Mouse (Mus musculus) adrenal gland, adult (tissue): ENCODE data around the gene Hsd17b6.

ENCODE experiments used
- DNase-seq, 2 experiments: peaks; one replicate each; pipeline ENCODE4 v3.0.0; 2022 to 2023; ENCODE audit warnings: low spot score in 1 of 2; ENCODE audit not compliant: inconsistent age in 2 of 2

The Hsd17b6 gene

DNA sequence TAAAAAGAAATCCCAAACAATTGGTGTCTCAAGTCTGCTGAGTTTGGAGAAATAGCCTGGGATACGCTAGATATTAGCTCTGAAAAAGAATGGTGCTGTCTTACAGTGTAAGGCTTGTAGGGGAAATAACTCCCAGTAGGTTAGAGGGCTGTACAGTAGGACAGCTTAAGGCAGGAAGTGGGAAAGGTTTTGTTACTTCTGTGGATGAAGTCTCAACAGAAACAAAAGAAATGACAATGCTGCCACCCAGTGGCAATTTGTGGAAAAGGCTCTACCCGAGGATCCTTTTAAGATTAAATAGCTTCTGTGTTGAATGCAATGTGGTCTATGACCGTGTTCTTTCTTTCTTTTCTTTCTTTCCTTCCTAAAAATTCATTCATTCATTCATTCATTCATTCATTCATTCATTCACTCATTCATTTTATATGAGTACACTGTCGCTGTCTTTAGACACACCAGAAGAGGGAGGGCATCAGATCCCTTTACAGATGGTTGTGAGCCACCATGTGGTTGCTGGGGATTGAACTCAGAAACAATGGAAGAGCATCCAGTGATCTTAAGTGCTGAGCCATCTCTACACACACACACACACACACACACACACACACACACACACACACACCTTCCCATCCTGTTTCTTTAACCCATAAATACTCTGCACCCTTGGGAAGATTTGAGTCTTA, 937 bp upstream of the Hsd17b6 start:
- DNase-seq = peak; percentile 69 to 92

DNA sequence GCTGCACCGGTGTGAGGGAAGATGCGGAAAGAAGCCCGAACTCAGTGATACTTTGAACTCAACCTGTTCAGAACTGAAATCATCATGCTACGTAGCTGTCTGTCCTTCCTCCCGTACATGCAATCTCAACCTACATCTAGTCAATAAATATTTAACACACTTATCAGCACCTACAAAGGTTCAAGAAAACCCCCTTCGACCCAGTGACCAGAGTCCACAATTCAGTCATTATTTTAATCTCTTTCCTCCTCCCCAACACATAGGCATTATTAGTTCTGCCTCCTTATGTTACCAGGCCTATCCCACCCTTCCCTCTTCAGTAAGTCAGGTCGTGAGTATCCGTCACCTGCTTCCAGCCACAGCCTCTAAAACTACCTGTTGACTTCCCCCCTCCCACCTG, 1.9 kb downstream of the Hsd17b6 start:
- no peak for DNase-seq

DNA sequence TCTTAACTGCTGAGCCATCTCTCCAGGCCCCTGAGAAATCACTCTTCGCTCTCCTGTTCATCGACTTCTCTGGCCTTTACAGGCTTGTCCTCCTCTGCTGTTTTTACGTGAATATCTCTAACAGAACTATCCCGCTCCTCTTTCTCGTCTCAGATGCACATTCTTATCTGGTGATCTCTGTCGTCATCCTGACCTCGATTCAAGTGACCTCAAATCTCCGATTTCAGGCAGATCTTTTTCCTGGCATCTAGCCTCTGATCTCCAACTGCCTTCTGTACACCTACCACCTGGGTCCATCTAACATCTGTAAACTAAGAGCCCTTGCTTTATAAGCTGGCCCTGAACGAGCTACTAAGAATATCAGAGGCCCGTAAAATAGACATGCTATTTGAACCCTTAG, 2.5 kb downstream of the Hsd17b6 start:
- DNase-seq = peak in 1 of 2 experiments; percentile 61

DNA sequence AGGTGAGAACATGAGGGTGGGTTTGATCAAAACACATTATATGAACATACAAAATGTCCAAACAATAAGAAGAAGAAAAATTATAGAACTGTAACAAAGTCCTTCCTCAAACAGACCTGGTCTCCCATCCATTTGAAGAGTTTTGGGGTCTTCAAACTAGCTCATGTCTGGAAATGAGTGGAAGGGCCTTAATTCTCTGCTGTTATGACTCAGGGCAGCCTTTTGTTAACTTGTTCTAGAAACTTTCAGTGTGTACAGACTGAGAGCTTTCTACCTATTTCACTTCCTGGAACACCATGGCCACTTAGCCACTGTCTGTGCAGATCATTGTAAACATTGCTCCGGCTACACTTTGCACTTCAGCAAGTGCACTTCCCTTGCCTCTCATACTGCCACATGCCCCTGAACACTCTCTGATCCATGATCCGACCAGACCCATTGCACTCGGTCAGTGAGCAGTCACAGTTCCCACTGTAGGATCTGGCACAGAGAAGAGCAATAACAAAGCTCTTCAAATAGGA, 4.1 kb downstream of the Hsd17b6 start:
- no peak for DNase-seq

GRCm38 (mm10) chr10:127998260-127998659, 9.2 kb downstream of the Hsd17b6 start:
- DNase-seq = no peak

DNA sequence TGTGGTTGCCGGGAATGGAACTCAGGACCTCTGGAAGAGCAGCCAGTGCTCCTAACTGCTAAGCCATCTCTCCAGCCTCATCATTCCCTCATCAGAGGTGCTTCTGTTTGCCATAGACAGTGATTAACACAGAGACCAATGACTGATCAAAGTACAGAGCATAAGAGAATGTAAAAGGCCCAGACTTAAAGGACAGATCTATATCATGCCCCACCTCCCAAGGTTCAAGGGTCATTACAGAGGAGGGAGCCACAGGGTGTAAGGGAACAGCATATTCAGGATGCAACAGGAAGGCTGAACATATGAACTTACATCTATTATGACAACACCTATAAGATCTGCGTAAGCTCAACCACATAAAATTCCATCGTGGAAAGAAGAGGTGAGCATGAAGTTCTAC, 10.7 kb downstream of the Hsd17b6 start:
- DNase-seq = no peak

DNA sequence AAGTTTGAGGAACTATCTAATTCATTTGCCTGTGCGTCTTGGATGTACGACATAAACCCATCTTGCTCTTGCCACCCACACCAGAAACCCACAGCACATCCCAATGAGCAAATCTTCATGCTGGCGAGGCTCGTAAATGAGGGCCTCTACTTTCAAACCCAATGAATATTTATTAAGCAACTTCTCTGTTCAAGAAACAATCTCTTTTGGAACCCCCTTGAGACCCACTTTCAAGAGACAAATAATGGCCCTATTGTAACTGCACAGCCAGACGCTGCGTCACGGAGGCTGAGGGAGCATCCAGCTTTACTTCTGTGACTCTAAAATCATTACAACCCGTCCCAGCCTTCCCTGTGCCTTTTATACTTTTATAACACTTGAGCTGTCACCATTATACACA, 21.8 kb downstream of the Hsd17b6 start:
- DNase-seq = no peak

- peak; percentile 4 to 51 for DNase-seq
Observed at GRCm38 (mm10) chr10:127984650-127985049, 22.8 kb downstream of the Hsd17b6 start.

DNA sequence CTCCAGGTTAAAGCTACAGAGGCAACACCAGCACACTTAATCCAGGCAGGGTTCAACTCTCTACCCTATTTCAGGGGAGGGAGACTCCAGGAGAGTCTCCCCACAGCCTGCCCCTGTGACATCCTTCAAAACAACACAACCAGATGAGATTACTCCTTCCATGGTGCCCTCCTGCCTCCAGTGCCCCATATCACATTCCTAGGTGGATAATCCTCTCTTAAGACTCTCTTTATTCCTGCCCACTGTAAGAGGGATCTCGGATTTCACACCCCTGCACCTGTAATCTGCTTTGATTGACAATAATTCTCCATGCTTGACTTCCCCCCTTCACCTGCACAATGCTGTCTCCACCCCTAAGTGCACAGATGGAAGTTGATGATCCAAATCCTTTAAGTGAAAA, 31.9 kb downstream of the Hsd17b6 start:
- DNase-seq = no peak

GRCm38 (mm10) chr10:127974062-127974461, 33.3 kb downstream of the Hsd17b6 start:
- DNase-seq = no peak

GRCm38 (mm10) chr10:127971135-127971534, 36.3 kb downstream of the Hsd17b6 start:
- DNase-seq = no peak

DNA sequence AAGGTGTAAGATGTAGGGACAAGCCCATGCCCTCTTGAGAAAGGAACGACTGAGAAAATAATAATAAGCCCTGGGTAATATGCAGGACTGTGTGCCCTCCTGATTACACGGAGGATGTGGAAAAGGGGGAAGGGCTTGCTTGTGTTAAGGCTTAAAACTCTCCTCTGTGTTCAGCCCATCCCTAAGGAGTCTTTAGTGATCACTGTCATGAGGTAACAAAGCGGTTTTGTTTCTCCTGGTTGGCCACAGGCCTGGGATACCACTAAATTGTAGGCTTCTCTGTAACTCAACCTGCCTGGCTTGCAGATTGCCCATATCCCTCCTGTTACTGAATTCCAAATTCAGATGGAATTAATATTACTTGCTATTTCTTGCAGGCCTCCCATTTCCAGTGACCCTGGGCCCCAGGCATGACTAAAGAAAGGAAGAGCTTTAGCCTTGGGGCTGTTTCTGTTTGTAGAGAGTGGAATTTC, 37.0 kb downstream of the Hsd17b6 start:
- DNase-seq = peak in 1 of 2 experiments; percentile 40

DNA sequence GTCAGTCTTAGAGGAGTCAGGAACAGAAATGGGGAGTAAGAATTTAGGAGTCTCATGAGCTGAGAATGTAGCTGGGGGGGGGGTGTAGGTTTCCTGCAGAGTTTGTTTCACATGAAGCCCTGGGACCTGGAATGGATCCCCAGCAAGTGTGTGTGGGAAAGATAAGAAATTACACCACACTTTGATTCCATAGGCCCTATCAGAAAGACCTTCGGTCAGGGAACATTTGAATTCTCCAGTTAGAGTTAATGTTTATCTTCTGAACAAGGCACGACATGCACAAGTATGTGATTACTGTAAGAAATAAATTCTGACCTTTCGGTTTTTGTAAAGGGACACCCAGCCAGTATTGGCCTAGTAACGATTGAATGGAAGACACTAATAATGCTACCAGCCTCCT, 37.6 kb downstream of the Hsd17b6 start:
- no peak for DNase-seq

DNA sequence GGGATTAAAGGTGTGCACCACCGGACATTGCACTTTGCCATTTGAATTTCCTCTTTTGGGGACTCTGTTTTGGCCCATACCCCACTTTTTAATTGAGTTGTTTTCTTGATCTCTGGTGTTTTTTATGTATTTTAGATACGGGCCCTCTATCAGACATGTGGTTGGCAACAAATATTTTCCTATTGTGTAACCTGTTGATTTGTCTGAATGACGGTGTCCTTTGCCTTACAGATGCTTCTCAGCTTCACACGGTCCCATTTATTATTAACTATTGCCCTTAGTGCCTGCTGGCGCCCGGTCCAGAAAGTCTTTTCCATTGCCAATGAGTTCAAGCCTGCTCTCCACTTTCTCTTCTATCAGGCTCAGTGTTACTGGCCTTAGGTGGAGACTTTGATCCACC, 40.9 kb downstream of the Hsd17b6 start:
- no peak for DNase-seq

DNA sequence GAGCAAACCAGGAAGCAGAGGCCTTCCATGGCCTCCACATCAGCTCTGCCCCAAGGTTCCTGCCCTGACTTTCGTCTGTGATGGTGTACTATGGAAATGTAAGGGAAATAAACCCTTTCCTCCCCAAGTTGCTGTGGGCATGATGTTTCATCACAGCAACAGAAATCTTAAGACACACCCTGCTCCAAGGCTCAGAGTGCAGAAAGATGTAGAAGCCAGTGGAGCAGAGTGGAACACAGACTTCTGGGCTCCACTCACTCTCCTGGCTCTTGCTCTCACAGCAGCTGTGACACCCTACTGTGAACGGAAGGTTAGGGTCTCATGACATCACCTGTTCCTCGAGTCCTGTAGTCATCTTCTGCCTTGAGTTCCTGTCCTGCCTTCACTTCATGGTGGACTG, 43.4 kb downstream of the Hsd17b6 start:
- DNase-seq = no peak

DNA sequence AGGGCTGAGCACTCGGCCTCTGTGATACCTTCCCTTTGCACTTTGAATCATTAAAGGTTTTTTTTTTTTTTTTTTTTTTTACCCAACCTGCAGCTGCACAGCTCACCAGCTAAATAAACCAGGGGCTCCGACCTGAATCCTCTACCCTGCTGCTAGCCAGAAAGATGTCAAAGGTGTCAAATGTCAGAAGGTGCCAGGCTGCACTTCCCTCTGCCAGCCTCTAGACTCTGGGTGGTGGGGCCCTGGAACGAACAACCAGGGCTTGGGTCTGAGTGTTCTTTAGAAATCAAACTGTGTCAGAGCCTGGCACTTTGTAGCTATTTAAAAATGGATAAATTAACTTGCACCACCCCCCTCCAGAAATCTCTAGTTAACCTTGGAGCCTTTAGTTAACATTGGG, 45.0 kb downstream of the Hsd17b6 start:
- DNase-seq = no peak

GRCm38 (mm10) chr10:127959161-127959679, 48.2 kb downstream of the Hsd17b6 start:
- peak in 1 of 2 experiments; percentile 46 for DNase-seq

DNA sequence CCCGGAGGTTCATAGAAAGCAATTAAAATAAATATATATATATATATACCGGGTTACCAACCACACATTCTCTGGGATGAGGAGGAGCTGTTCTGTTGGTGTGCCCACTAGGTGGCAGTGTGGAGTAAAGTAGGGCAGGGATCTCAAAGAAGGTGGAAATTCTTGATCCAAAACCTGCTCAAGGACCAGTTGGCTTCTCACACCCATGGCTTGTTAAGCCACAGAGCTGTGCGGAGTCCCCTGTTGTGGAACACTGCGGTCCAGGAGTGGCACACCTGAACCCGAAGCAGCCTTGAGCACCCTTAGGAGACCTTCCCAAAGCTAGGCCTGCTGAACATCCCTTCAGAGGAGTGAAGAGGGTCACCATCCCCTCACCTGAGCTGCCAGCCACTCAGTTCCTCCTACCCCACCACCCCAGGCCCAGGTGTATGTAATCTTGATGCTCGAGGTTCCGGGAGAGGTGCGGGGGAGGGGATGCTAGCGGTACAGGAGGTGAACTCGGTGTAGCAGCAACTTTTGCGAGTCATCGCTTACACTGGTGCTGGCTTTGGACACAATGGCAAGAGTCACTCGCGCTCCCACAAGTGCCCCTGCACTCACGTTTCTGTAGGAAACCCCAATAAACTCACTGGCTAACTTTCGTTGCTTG, 51.1 kb downstream of the Hsd17b6 start:
- peak; percentile 53 to 87 for DNase-seq

- no peak for DNase-seq
Observed at GRCm38 (mm10) chr10:127955034-127955433, 52.4 kb downstream of the Hsd17b6 start.

- no peak for DNase-seq
Observed at GRCm38 (mm10) chr10:127951821-127952220, 55.6 kb downstream of the Hsd17b6 start.

GRCm38 (mm10) chr10:127951390-127951789, 56.0 kb downstream of the Hsd17b6 start:
- no peak for DNase-seq

GRCm38 (mm10) chr10:127949596-127950130, 57.7 kb downstream of the Hsd17b6 start:
- DNase-seq = no peak
